Mouse (Mus musculus) lung, postnatal 0 days (tissue): Measurements from ENCODE around the gene 1810010H24Rik. TPM values are rescaled to one million over a fixed set of nuclear protein-coding genes. Genes with fewer than 3 reads are reported as not detected.
"Not testable (repeated sequence)": the region's sequence is repeated elsewhere in the genome, so short reads cannot be mapped to it uniquely, and the experiment has no call there.

Experiments used
- ATAC-seq: fragments of 200-750 bp; cut with Nextera tagmentation; 2 replicates; pipeline ENCODE4 v1.8.0; 2017; ENCODE audit warnings: moderate library complexity
- DNase-seq: peaks from one replicate; pipeline ENCODE4 v3.0.0-alpha.2; 2016; ENCODE audit warnings: low spot score
- H3K27ac ChIP-seq: fragments of 300-500 bp; sonication (generic); 2 replicates; pipeline ENCODE4 v1.5.1; 2014; ENCODE audit warnings: antibody characterized with exemption, mild to moderate bottlenecking, low read length, mixed read lengths
- H3K27me3 ChIP-seq: fragments of 300-500 bp; sonication (generic); replicated peaks from 2 replicates; pipeline ENCODE4 v1.6.1; 2014; ENCODE audit warnings: low read length, mixed read lengths; ENCODE audit not compliant: insufficient read depth
- H3K36me3 ChIP-seq: fragments of 300-500 bp; sonication (generic); 2 replicates; pipeline ENCODE4 v1.6.1; 2014; ENCODE audit warnings: low read length, mixed read lengths; ENCODE audit not compliant: insufficient read depth
- H3K4me1 ChIP-seq: fragments of 300-500 bp; sonication (generic); 2 replicates; pipeline ENCODE4 v1.6.1; 2014; ENCODE audit warnings: antibody characterized with exemption, low read depth, low read length, mixed read lengths; ENCODE audit not compliant: insufficient read depth
- H3K4me2 ChIP-seq: fragments of 300-500 bp; sonication (generic); replicated peaks from 2 replicates; pipeline ENCODE4 v1.6.1; 2014; ENCODE audit warnings: low read depth, mild to moderate bottlenecking, low read length, moderate library complexity, mixed read lengths
- H3K4me3 ChIP-seq: fragments of 300-500 bp; sonication (generic); 2 replicates; pipeline ENCODE4 v1.5.1; 2014; ENCODE audit warnings: low read depth, low read length
- H3K9ac ChIP-seq: fragments of 300-500 bp; sonication (generic); replicated peaks from 2 replicates; pipeline ENCODE4 v1.6.1; 2014; ENCODE audit warnings: low read depth, mild to moderate bottlenecking
- H3K9me3 ChIP-seq: fragments of 300-500 bp; sonication (generic); 2 replicates; pipeline ENCODE4 v1.6.1; 2016; ENCODE audit warnings: low read length, mixed read lengths
- CTCF ChIP-seq: IDR thresholded peaks from 2 replicates; pipeline ENCODE4 v1.5.1; 2016; ENCODE audit warnings: antibody characterized with exemption, mild to moderate bottlenecking
- EP300 ChIP-seq: IDR thresholded peaks from 2 replicates; pipeline ENCODE4 v1.6.1; 2016; ENCODE audit warnings: antibody characterized with exemption, mild to moderate bottlenecking, control low read depth
- WGBS: fragments of 180-500 bp; shearing (Covaris S2); extraction: QIAGEN DNeasy Blood & Tissue Kit; methylation state at CpG from one replicate; pipeline ENCODE4 v1.1.7; 2014; 5-methylcytosine and 5-hydroxymethylcytosine counted together
- polyA plus RNA-seq: library from polyadenylated mRNA; unstranded; fragments of >200 nt; fragmentation: Nextera tagmentation; extraction: Ambion mirVana; gene quantifications from 2 replicates; pipeline ENCODE4 v1.2.1, GENCODE M21; 2015

Gene 1810010H24Rik
- polyA plus RNA-seq, 1 experiment from 2014 or later, result 51.8 TPM

DNA sequence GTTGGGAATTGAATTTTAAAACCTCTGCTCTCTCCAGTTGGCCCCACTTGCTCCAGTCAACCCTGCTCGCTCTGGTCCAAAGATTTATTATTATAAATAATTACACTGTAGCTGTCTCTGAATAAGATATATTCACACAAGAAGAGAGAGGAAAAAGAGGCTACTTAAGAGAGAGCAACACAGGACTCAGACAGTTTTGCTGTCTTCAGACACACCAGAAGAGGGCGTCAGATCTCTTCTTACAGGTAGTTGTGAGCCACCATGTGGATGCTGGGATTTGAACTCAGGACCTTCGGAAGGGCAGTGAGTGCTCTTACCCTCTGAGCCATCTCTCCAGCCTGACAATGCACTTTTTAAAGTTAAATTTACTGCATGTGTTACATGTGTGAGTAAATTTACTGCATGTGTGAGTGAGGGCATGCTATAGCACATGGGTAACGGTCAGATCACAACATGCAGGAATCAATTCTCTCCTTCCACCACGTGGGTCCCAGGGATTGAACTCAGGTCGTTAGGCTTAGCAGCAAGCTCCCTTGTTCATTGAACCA lies 8.1 kb upstream of the 1810010H24Rik start:
- no peaks in the 10 kb centered on the region for H3K4me1 ChIP-seq
- H3K9me3 ChIP-seq, result no peaks in the 10 kb centered on the region
- peak; percentile 20 for DNase-seq
- no peak overlapping the region for H3K4me2 ChIP-seq
- no peak for TF ChIP-seq EP300
- TF ChIP-seq CTCF, result peak; percentile 37
- H3K27ac ChIP-seq, result no peak overlapping the region
- no peaks in the 10 kb centered on the region for H3K27me3 ChIP-seq
- H3K36me3 ChIP-seq, result no peaks in the 10 kb centered on the region
- WGBS, result 52% methylated on average over 6 of the region's 6 CpGs
- no peak overlapping the region for H3K4me3 ChIP-seq
- no peak for ATAC-seq
- H3K9ac ChIP-seq, result no peak overlapping the region

GRCm38 (mm10) chr11:107018606-107019005 lies 6.9 kb upstream of the 1810010H24Rik start:
- peaks cover 8% of the 10 kb centered on the region; the same call in 1 of the 2 replicates for H3K4me1 ChIP-seq
- no peaks in the 10 kb centered on the region for H3K9me3 ChIP-seq
- H3K4me3 ChIP-seq, result no peak overlapping the region
- WGBS, result 33% methylated on average over 8 of the region's 8 CpGs
- ATAC-seq, result no peak
- H3K4me2 ChIP-seq, result no peak overlapping the region
- DNase-seq, result peak; percentile 25
- no peaks in the 10 kb centered on the region for H3K27me3 ChIP-seq
- no peaks in the 10 kb centered on the region for H3K36me3 ChIP-seq
- H3K27ac ChIP-seq, result no peak overlapping the region
- TF ChIP-seq CTCF (peak; percentile 69), EP300 (no peak)
- H3K9ac ChIP-seq, result no peak overlapping the region

- Histone ChIP-seq H3K36me3 (no peaks in the 10 kb centered on the region), H3K27me3 (no peaks in the 10 kb centered on the region), H3K9me3 (no peaks in the 10 kb centered on the region), H3K4me1 (peaks cover 8% of the 10 kb centered on the region; the same call in 1 of the 2 replicates), H3K4me2 (no peak overlapping the region), H3K4me3 (no peak overlapping the region), H3K27ac (no peak overlapping the region), H3K9ac (no peak overlapping the region)
- no peak for TF ChIP-seq EP300
- no peak for TF ChIP-seq CTCF
- DNase-seq (no peak), ATAC-seq (no peak)
- 58% methylated on average over 4 of the region's 4 CpGs for WGBS
Measured at GRCm38 (mm10) chr11:107019318-107019717, 6.2 kb upstream of the 1810010H24Rik start.

DNA sequence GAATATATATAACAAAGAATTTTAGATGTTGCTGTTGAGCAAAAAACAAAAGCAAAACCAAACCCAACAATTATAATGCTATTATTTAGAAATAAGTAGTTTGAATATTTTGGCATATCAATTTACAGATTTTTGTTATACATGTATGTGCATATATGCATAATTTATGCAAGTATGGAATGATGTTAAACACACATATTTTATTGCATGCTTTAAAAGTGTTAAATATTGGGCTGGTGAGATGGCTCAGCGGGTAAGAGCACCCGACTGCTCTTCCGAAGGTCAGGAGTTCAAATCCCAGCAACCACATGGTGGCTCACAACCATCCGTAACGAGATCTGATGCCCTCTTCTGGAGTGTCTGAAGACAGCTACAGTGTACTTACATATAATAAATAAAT lies 5.8 kb upstream of the 1810010H24Rik start:
- not testable (repeated sequence) for H3K9ac ChIP-seq, H3K4me1 ChIP-seq, ATAC-seq, H3K4me2 ChIP-seq, H3K27ac ChIP-seq, H3K4me3 ChIP-seq, H3K27me3 ChIP-seq, H3K36me3 ChIP-seq, H3K9me3 ChIP-seq, DNase-seq
- 93% methylated on average over 3 of the region's 5 CpGs for WGBS

GRCm38 (mm10) chr11:107022050-107022683 lies 3.3 kb upstream of the 1810010H24Rik start:
- Histone ChIP-seq H3K27ac (peak overlapping the region; percentile 88), H3K27me3 (no peaks in the 10 kb centered on the region), H3K9me3 (no peaks in the 10 kb centered on the region), H3K4me1 (peaks cover 15% of the 10 kb centered on the region; the same call in 1 of the 2 replicates), H3K4me2 (no peak overlapping the region), H3K9ac (no peak overlapping the region), H3K4me3 (no peak overlapping the region), H3K36me3 (no peaks in the 10 kb centered on the region)
- ATAC-seq (peak; percentile 81), DNase-seq (peak; percentile 93)
- 51% methylated on average over 13 of the region's 13 CpGs for WGBS
- TF ChIP-seq CTCF (no peak), EP300 (peak; percentile 61)

DNA sequence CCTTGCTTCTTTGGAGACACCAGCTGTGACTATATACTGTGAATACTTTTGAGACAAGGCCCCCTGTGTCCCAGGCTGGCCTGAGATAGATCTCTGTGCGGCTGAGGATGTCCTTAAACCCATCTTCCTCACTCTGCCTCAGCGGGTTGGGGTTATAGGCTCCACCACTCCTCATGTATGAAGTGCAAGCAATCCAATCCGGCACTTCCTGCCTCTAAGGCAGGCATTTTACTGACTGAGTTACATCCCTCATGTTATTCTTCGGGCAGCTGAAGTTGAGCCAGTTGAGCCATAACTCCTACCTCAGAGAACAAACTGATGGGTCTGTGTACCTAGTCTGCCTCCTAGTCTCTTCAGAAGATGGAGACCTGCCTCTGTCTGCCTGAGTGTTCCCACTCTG lies 1.1 kb upstream of the 1810010H24Rik start:
- H3K4me2 ChIP-seq, result 0 out of 2 replicates have a peak overlapping the region, but pooled peaks have one; percentile 8

More for the DNA sequence above, 1.1 kb upstream of the 1810010H24Rik start:
- TF ChIP-seq EP300, result no peak
- TF ChIP-seq CTCF, result no peak
- 30% methylated on average over 4 of the region's 4 CpGs for WGBS
- Histone ChIP-seq H3K4me1 (peaks cover 20% of the 10 kb centered on the region), H3K4me3 (no peak overlapping the region), H3K27ac (peak overlapping the region; percentile 94), H3K36me3 (no peaks in the 10 kb centered on the region), H3K9me3 (no peaks in the 10 kb centered on the region), H3K27me3 (no peaks in the 10 kb centered on the region), H3K9ac (no peak overlapping the region)
- ATAC-seq, result no peak
- DNase-seq, result peak; percentile 21
